Mouse (Mus musculus) embryonic facial prominence, embryonic 12.5 days (tissue): ENCODE data around the gene Pctp. TPM values are rescaled to one million over a fixed set of nuclear protein-coding genes. Genes with fewer than 3 reads are reported as not detected.

ENCODE experiments used
- ATAC-seq: fragments of 200-750 bp; cut with Nextera tagmentation; 2 replicates; pipeline ENCODE4 v1.8.0; 2017; ENCODE audit not compliant: insufficient number of reproducible peaks, insufficient read depth, low FRiP score, low TSS enrichment
- H3K27ac ChIP-seq: fragments of 300-500 bp; sonication (generic); 2 replicates; pipeline ENCODE4 v1.5.1; 2016; ENCODE audit warnings: mild to moderate bottlenecking
- H3K27me3 ChIP-seq: fragments of 300-500 bp; sonication (generic); 2 replicates; pipeline ENCODE4 v1.6.1; 2016; ENCODE audit warnings: mild to moderate bottlenecking, moderate library complexity
- H3K36me3 ChIP-seq: fragments of 300-500 bp; sonication (generic); 2 replicates; pipeline ENCODE4 v1.6.1; 2016; ENCODE audit warnings: mild to moderate bottlenecking
- H3K4me1 ChIP-seq: fragments of 300-500 bp; sonication (generic); 2 replicates; pipeline ENCODE4 v1.6.1; 2016
- H3K4me2 ChIP-seq: fragments of 300-500 bp; sonication (generic); replicated peaks from 2 replicates; pipeline ENCODE4 v1.6.1; 2016; ENCODE audit warnings: mild to moderate bottlenecking, moderate library complexity
- H3K4me3 ChIP-seq: fragments of 300-500 bp; sonication (generic); 2 replicates; pipeline ENCODE4 v1.5.1; 2016; ENCODE audit warnings: mild to moderate bottlenecking
- H3K9ac ChIP-seq: fragments of 300-500 bp; sonication (generic); 2 replicates; pipeline ENCODE4 v1.6.1; 2016; ENCODE audit warnings: mild to moderate bottlenecking, moderate library complexity
- H3K9me3 ChIP-seq: fragments of 300-500 bp; sonication (generic); 2 replicates; pipeline ENCODE4 v1.6.1; 2016; ENCODE audit warnings: mild to moderate bottlenecking, moderate library complexity
- WGBS: fragments of 180-500 bp; shearing (Covaris S2); methylation state at CpG from one replicate; pipeline ENCODE4 v1.1.7; 2016; 5-methylcytosine and 5-hydroxymethylcytosine counted together
- polyA plus RNA-seq: library from polyadenylated mRNA; unstranded; fragments of >200 nt; fragmentation: Nextera tagmentation; extraction: Ambion mirVana; gene quantifications from 2 replicates; pipeline ENCODE4 v1.2.1, GENCODE M21; 2016

Gene Pctp
- 7.5 and 7.7 TPM in 2 replicates for polyA plus RNA-seq

- no peaks in the 10 kb centered on the region for H3K27me3 ChIP-seq
- no peaks in the 10 kb centered on the region for H3K9me3 ChIP-seq
- H3K4me3 ChIP-seq, result peak within 1 kb of the TSS; percentile 41
- H3K4me2 ChIP-seq, result peak within 1 kb of the TSS; percentile 61
- peak; percentile 82 for ATAC-seq
- no peaks in the 10 kb centered on the region for H3K36me3 ChIP-seq
- 14% methylated on average over 35 of the region's 35 CpGs for WGBS
- H3K27ac ChIP-seq, result no peak within 1 kb of the TSS
- H3K9ac ChIP-seq, result peak within 1 kb of the TSS; percentile 54
- H3K4me1 ChIP-seq, result no peaks in the 10 kb centered on the region
Measured at GRCm38 (mm10) chr11:90002231-90002986, at the start of gene Pctp. Pctp (minus strand) TSS chr11:90002894.

- H3K9me3 ChIP-seq, result no peaks in the 10 kb centered on the region
- H3K4me1 ChIP-seq, result peaks cover 22% of the 10 kb centered on the region
- no peaks in the 10 kb centered on the region for H3K36me3 ChIP-seq
- no peak overlapping the region for H3K4me2 ChIP-seq
- 87% methylated on average over 7 of the region's 7 CpGs for whole genome bisulfite sequencing
- no peak overlapping the region for H3K27ac ChIP-seq
- ATAC-seq, result no peak
- H3K4me3 ChIP-seq, result no peak overlapping the region
- no peak overlapping the region for H3K9ac ChIP-seq
- no peaks in the 10 kb centered on the region for H3K27me3 ChIP-seq
Measured at GRCm38 (mm10) chr11:90050016-90050415, 47.3 kb upstream of the Pctp start.

- no peak for ATAC-seq
- Histone ChIP-seq H3K4me2 (no peak overlapping the region), H3K27me3 (no peaks in the 10 kb centered on the region), H3K4me1 (no peaks in the 10 kb centered on the region), H3K9ac (no peak overlapping the region), H3K27ac (no peak overlapping the region), H3K4me3 (no peak overlapping the region), H3K36me3 (no peaks in the 10 kb centered on the region), H3K9me3 (no peaks in the 10 kb centered on the region)
- WGBS, result 87% methylated on average over 9 of the region's 9 CpGs
Measured at GRCm38 (mm10) chr11:90047271-90047670, 44.6 kb upstream of the Pctp start.

GRCm38 (mm10) chr11:90046211-90046610 is 43.5 kb upstream of the Pctp start:
- H3K9ac ChIP-seq, result no peak overlapping the region
- no peaks in the 10 kb centered on the region for H3K9me3 ChIP-seq
- H3K27me3 ChIP-seq, result no peaks in the 10 kb centered on the region
- 27% methylated on average over 7 of the region's 7 CpGs for WGBS
- no peak overlapping the region for H3K4me3 ChIP-seq
- H3K4me2 ChIP-seq, result no peak overlapping the region
- H3K27ac ChIP-seq, result no peak overlapping the region
- no peaks in the 10 kb centered on the region for H3K36me3 ChIP-seq
- no peak for ATAC-seq
- no peaks in the 10 kb centered on the region for H3K4me1 ChIP-seq

GRCm38 (mm10) chr11:90044459-90044858 is 41.8 kb upstream of the Pctp start:
- Histone ChIP-seq H3K4me3 (no peak overlapping the region), H3K9me3 (no peaks in the 10 kb centered on the region), H3K9ac (no peak overlapping the region), H3K4me1 (no peaks in the 10 kb centered on the region), H3K27ac (no peak overlapping the region), H3K36me3 (no peaks in the 10 kb centered on the region), H3K27me3 (no peaks in the 10 kb centered on the region), H3K4me2 (no peak overlapping the region)
- 85% methylated on average over 4 of the region's 4 CpGs for WGBS
- no peak for ATAC-seq

- no peaks in the 10 kb centered on the region for H3K9me3 ChIP-seq
- H3K27ac ChIP-seq, result no peak overlapping the region
- H3K4me3 ChIP-seq, result no peak overlapping the region
- H3K27me3 ChIP-seq, result no peaks in the 10 kb centered on the region
- 0 out of 2 replicates have a peak, but pooled peaks cover 5% of the 10 kb centered on the region for H3K4me1 ChIP-seq
- H3K36me3 ChIP-seq, result peaks cover 19% of the 10 kb centered on the region
- ATAC-seq, result no peak
- no peak overlapping the region for H3K9ac ChIP-seq
- H3K4me2 ChIP-seq, result no peak overlapping the region
- 21% methylated on average over 5 of the region's 5 CpGs for WGBS
Measured at GRCm38 (mm10) chr11:90038022-90038421, 35.3 kb upstream of the Pctp start.

GRCm38 (mm10) chr11:90036416-90036815 is 33.7 kb upstream of the Pctp start:
- ATAC-seq, result no peak
- WGBS, result 90% methylated on average over 4 of the region's 4 CpGs
- H3K9me3 ChIP-seq, result no peaks in the 10 kb centered on the region

GRCm38 (mm10) chr11:90035532-90035931 is 32.8 kb upstream of the Pctp start:
- no peak overlapping the region for H3K4me2 ChIP-seq
- no peak overlapping the region for H3K4me3 ChIP-seq
- 87% methylated on average over 14 of the region's 14 CpGs for WGBS
- peaks cover 18% of the 10 kb centered on the region for H3K4me1 ChIP-seq
- H3K27me3 ChIP-seq, result peaks cover 5% of the 10 kb centered on the region; the same call in 1 of the 2 replicates
- ATAC-seq, result no peak
- no peak overlapping the region for H3K27ac ChIP-seq
- no peak overlapping the region for H3K9ac ChIP-seq
- H3K9me3 ChIP-seq, result no peaks in the 10 kb centered on the region
- peaks cover 19% of the 10 kb centered on the region for H3K36me3 ChIP-seq

More at GRCm38 (mm10) chr11:90036416-90036815, 33.7 kb upstream of the Pctp start:
- Histone ChIP-seq H3K4me2 (no peak overlapping the region), H3K36me3 (peaks cover 19% of the 10 kb centered on the region), H3K4me3 (no peak overlapping the region), H3K9ac (no peak overlapping the region), H3K27me3 (peaks cover 5% of the 10 kb centered on the region; the same call in 1 of the 2 replicates), H3K4me1 (peaks cover 14% of the 10 kb centered on the region), H3K27ac (no peak overlapping the region)

GRCm38 (mm10) chr11:90034646-90035045 is 32.0 kb upstream of the Pctp start:
- peaks cover 5% of the 10 kb centered on the region; the same call in 1 of the 2 replicates for H3K27me3 ChIP-seq
- H3K36me3 ChIP-seq, result peaks cover 19% of the 10 kb centered on the region
- no peak overlapping the region for H3K4me2 ChIP-seq
- peaks cover 24% of the 10 kb centered on the region for H3K4me1 ChIP-seq
- H3K27ac ChIP-seq, result no peak overlapping the region
- WGBS, result 91% methylated on average over 12 of the region's 12 CpGs
- no peaks in the 10 kb centered on the region for H3K9me3 ChIP-seq
- no peak for ATAC-seq
- no peak overlapping the region for H3K9ac ChIP-seq
- no peak overlapping the region for H3K4me3 ChIP-seq

GRCm38 (mm10) chr11:90033442-90033841 is 30.7 kb upstream of the Pctp start:
- H3K4me2 ChIP-seq, result peak overlapping the region; percentile 51

GRCm38 (mm10) chr11:90032807-90033206 is 30.1 kb upstream of the Pctp start:
- Histone ChIP-seq H3K4me3 (peak overlapping the region; percentile 29), H3K4me2 (peak overlapping the region; percentile 51), H3K27ac (no peak overlapping the region), H3K9ac (peak overlapping the region; percentile 27; the same call in 1 of the 2 replicates), H3K4me1 (peaks cover 28% of the 10 kb centered on the region), H3K36me3 (peaks cover 19% of the 10 kb centered on the region), H3K27me3 (peaks cover 5% of the 10 kb centered on the region; the same call in 1 of the 2 replicates), H3K9me3 (no peaks in the 10 kb centered on the region)
- ATAC-seq, result no peak
- 17% methylated on average over 8 of the region's 8 CpGs for WGBS

More at GRCm38 (mm10) chr11:90033442-90033841, 30.7 kb upstream of the Pctp start:
- no peaks in the 10 kb centered on the region for H3K9me3 ChIP-seq
- no peak overlapping the region for H3K27ac ChIP-seq
- peak overlapping the region; percentile 27; the same call in 1 of the 2 replicates for H3K9ac ChIP-seq
- H3K4me3 ChIP-seq, result peak overlapping the region; percentile 29
- H3K36me3 ChIP-seq, result peaks cover 19% of the 10 kb centered on the region
- H3K27me3 ChIP-seq, result peaks cover 5% of the 10 kb centered on the region; the same call in 1 of the 2 replicates
- peaks cover 28% of the 10 kb centered on the region for H3K4me1 ChIP-seq
- 29% methylated on average over 5 of the region's 5 CpGs for WGBS
- no peak for ATAC-seq

GRCm38 (mm10) chr11:90031076-90031475 is 28.4 kb upstream of the Pctp start:
- Histone ChIP-seq H3K36me3 (peaks cover 8% of the 10 kb centered on the region; the same call in 1 of the 2 replicates), H3K9me3 (no peaks in the 10 kb centered on the region), H3K4me2 (peak overlapping the region; percentile 51), H3K4me3 (peak overlapping the region; percentile 45), H3K4me1 (peaks cover 41% of the 10 kb centered on the region), H3K27ac (no peak overlapping the region), H3K27me3 (peaks cover 5% of the 10 kb centered on the region; the same call in 1 of the 2 replicates), H3K9ac (peak overlapping the region; percentile 39)
- WGBS, result 14% methylated on average over 7 of the region's 7 CpGs
- ATAC-seq, result no peak
